Mouse (Mus musculus) small intestine, adult 2 months (tissue): ENCODE data around the gene Adk. TPM values are rescaled to one million over a fixed set of nuclear protein-coding genes. Genes with fewer than 3 reads are reported as not detected.

ENCODE experiments used
- H3K27ac ChIP-seq: fragments of 200-500 bp; 2 replicates; pipeline ENCODE4 v1.5.1; 2012; ENCODE audit warnings: low read depth, low read length, control low read depth, inconsistent platforms; ENCODE audit not compliant: insufficient read depth
- H3K27me3 ChIP-seq: fragments of 200-500 bp; 2 replicates; pipeline ENCODE4 v1.6.1; 2012; ENCODE audit warnings: mild to moderate bottlenecking, moderate library complexity, low read length, inconsistent platforms; ENCODE audit not compliant: control insufficient read depth, insufficient read depth
- H3K36me3 ChIP-seq: fragments of 200-500 bp; 2 replicates; pipeline ENCODE4 v1.6.1; 2012; ENCODE audit warnings: mild to moderate bottlenecking, low read length, control low read depth, inconsistent platforms; ENCODE audit not compliant: control insufficient read depth, insufficient read depth
- H3K4me1 ChIP-seq: fragments of 200-500 bp; 2 replicates; pipeline ENCODE4 v1.6.1; 2012; ENCODE audit warnings: low read length, inconsistent platforms, mixed read lengths; ENCODE audit not compliant: control insufficient read depth, insufficient read depth, insufficient read length
- H3K4me3 ChIP-seq: fragments of 200-500 bp; 2 replicates; pipeline ENCODE4 v1.5.1; 2012; ENCODE audit warnings: low read depth, mild to moderate bottlenecking, control low read depth, inconsistent platforms, low read length, moderate library complexity
- CTCF ChIP-seq: fragments of 200-500 bp; IDR thresholded peaks from 2 replicates; pipeline ENCODE4 v1.5.1; 2012; ENCODE audit warnings: low read depth, mild to moderate bottlenecking, control low read depth, inconsistent platforms, low read length, moderate library complexity, mixed read lengths; ENCODE audit not compliant: insufficient replicate concordance, insufficient read length; ENCODE audit errors: extremely low read depth
- POLR2A ChIP-seq: fragments of 200-500 bp; IDR thresholded peaks from 2 replicates; pipeline ENCODE4 v1.6.1; 2012; ENCODE audit warnings: low read depth, mild to moderate bottlenecking, control low read depth, inconsistent platforms, low read length, moderate library complexity
- WGBS: fragments of 180-500 bp; shearing (Covaris S2); methylation state at CpG from one replicate; pipeline ENCODE4 v1.1.7; 2018; 5-methylcytosine and 5-hydroxymethylcytosine counted together
- polyA plus RNA-seq: library from polyadenylated mRNA; depleted of rRNA; stranded (reverse); fragments of >200 nt; gene quantifications from 2 replicates; pipeline ENCODE4 v1.2.3, GENCODE M21; 2012

Gene Adk
- polyA plus RNA-seq, 1 experiment: 37.6 TPM

DNA sequence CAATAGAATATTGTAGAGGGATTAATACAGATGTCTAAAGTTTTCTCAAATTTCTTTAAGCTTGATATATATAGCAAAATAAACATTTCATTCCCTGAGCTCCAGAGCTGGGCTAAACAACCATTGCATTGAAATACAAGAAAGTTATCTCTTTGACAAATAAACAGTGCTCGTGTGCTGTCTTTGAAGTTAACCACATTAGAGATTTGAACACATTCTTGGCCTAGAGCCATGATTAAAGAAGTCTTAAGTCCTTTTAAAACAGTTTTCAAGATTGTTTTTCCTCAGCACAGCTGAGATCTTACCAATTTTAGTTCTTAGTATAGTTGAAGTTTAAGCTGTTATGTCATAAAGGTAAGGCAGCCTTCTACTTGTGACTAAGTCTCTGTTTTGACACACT, 11.9 kb downstream of the Adk start:
- Histone ChIP-seq H3K27me3 (no peaks in the 10 kb centered on the region), H3K4me3 (no peak overlapping the region), H3K27ac (no peak overlapping the region), H3K4me1 (peaks cover 4% of the 10 kb centered on the region; the same call in 1 of the 2 replicates), H3K36me3 (no peaks in the 10 kb centered on the region)
- TF ChIP-seq CTCF (no peak), POLR2A (no peak)
- 18% methylated on average over 1 of the region's 1 CpGs for WGBS

DNA sequence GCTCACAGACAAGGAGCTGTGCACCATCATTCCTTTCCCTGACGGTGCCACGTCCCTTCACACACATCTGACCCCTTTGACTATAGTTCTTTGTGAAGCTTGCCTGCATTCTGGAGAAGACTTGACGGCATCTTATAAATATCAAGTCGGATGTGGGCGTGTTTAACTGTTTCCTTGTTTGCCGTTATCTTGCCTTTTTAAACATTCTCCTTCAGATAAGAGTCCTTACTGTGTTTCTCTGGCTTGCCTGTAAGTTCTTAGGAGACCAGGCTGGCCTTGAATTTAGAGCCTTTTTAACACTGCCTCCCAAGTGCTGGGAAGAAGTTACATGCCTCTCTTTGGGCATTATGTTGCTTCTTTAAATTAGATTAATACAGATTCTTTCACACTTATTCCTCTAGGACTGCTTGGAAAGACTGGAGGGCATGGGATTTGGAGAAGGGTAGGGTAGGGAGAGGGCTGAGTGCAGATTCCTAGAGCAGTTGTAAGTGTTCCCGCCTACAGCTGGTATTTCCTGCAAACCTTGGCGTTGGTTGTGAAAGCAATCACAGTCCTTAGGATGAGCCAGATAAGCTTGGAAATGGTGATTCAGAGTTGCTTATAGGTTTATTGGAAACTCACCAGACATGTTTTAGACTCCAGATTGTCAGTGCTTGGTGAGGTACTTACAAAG, 13.3 kb downstream of the Adk start:
- H3K27me3 ChIP-seq: no peaks in the 10 kb centered on the region
- H3K4me1 ChIP-seq: peaks cover 4% of the 10 kb centered on the region; the same call in 1 of the 2 replicates
- no peak for TF ChIP-seq CTCF
- no peak for TF ChIP-seq POLR2A
- 21% methylated on average over 8 of the region's 8 CpGs for WGBS
- H3K36me3 ChIP-seq: no peaks in the 10 kb centered on the region
- H3K27ac ChIP-seq: no peak overlapping the region
- H3K4me3 ChIP-seq: no peak overlapping the region

DNA sequence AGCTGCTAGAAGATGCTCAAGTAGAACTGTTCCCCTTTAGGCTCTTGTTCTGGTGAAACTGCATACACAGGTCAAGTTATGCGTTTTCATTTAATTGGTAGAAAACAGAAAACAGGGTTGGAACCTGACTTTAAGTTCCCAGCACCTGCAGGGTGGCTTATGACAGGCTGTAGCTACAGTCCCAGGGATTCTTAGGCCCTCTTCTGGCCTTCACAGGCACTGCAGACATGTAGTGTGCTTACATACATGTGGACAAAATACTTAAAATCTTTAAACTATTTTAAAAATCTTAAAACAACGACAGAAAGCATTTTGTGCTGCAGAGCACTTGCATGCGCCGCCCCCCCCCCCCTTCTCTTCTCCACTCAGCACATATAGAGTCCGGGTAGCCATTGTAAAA, 17.2 kb downstream of the Adk start:
- H3K36me3 ChIP-seq: no peaks in the 10 kb centered on the region
- H3K27me3 ChIP-seq: no peaks in the 10 kb centered on the region
- no peak overlapping the region for H3K4me3 ChIP-seq
- no peak overlapping the region for H3K27ac ChIP-seq
- TF ChIP-seq POLR2A: no peak
- no peak for TF ChIP-seq CTCF
- H3K4me1 ChIP-seq: peaks cover 4% of the 10 kb centered on the region; the same call in 1 of the 2 replicates
- WGBS: 93% methylated on average over 5 of the region's 5 CpGs

DNA sequence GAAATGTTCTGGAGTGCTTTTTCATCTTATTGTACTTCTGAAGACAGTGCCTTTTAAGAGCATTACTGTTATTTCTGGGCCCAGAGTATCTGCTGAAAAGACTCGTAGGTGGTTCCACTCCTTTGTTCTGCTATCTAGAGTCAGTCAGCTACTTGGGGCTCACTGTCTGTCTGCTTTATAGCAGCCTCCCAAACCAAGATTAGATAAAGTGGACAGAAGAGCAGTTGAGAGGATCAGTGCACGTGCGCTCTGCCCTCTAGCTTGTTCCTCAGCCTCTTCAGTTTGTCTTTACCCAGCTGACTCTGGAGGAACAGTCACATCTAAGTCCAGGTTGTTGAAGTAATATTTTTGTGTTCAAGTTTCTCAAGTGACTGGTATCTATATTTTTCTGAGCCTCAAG, 21.6 kb downstream of the Adk start:
- Histone ChIP-seq H3K27me3 (no peaks in the 10 kb centered on the region), H3K36me3 (no peaks in the 10 kb centered on the region), H3K4me3 (no peak overlapping the region), H3K4me1 (peaks cover 3% of the 10 kb centered on the region; the same call in 1 of the 2 replicates), H3K27ac (no peak overlapping the region)
- 31% methylated on average over 3 of the region's 3 CpGs for WGBS
- no peak for TF ChIP-seq CTCF
- TF ChIP-seq POLR2A: no peak

DNA sequence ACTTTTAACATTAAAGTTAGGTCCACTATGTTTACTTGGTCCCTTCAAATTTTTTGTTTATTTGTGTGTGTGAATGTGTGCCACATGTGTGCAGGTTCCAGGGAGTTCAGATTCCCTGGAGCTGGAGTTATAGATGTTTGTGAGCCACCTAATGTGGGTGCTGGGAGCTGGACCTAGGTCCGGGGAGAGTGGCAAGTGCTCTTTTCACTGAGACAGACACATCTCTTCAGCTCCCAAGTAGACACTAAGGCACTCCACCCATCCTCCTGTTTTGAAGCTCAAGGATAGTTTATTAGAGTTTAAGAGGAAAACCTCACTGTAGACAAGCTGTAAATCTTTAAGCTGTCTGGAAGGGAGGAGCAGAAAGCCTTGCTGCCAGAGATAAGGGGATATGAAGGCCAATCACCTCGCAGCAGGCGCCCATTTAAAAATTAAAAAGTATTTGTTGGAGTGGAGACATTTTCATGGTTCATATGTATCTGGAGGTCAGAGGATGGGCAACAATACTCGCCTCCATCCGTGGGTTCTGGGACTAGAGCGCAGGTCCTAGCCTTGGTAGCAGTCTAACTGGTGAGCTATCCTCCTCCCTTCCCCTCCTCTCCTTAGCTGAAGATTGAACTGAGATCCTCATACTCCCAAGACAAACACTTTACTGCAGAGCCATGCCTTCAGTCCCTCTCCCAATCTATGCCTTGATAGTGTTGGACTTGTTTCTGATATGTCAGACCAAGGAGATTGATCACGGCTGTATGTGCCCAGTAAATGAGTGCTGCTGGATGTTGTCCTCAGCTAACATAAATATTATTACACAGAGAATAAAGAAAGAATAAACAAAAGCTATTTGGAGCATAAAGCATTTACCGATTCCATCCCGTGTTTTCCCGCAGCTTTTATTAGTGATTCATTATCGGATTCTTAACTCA, 22.3 kb downstream of the Adk start:
- Histone ChIP-seq H3K4me1 (peaks cover 3% of the 10 kb centered on the region; the same call in 1 of the 2 replicates), H3K4me3 (no peak overlapping the region), H3K27ac (no peak overlapping the region), H3K27me3 (no peaks in the 10 kb centered on the region), H3K36me3 (no peaks in the 10 kb centered on the region)
- WGBS: 20% methylated on average over 11 of the region's 11 CpGs
- TF ChIP-seq CTCF (no peak), POLR2A (no peak)

DNA sequence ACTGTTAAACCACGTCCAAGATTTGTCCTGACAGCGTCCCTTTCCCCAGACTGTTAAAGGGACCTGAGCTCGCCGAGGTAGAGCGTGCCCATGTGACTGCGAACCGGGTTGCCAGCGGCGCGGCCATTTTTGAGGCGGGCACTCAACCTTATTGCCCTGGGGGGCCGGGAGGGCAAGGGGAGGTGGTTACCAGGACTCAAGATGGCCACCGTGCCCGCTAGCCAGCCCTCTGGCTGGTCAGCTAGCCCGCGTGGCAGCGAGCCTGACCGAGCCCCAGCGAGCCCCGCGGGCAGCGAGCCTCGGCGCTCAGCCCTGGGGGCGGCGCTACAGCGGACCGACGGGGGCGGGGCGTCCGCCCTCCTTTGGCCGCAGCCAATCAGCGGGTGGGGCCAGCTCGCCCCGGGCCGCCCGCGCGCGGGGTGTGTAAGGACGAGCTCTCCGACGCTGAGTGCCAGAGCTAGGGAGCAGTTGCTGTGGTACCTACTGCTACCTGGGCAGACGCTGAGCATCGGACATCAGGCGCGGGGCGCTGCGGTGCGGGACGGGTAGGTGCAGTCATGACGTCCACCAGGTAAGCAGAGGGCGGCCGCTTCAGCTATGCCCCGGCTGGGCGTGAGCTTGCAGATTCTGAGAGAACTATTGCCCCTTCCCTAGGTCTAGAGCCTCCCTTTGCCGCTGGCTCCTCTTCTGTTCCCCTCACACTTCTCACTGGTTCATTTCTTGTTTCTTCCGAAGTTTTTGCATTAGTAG, 23.6 kb downstream of the Adk start:
- peaks cover 3% of the 10 kb centered on the region; the same call in 1 of the 2 replicates for H3K4me1 ChIP-seq
- peak overlapping the region; percentile 3; the same call in 1 of the 2 replicates for H3K27ac ChIP-seq
- WGBS: under 1% methylated on average over 59 of the region's 59 CpGs
- TF ChIP-seq POLR2A (peak; percentile 70), CTCF (peak; percentile 15; the same call in 1 of the 2 replicates)
- H3K4me3 ChIP-seq: peak overlapping the region; percentile 63
- H3K27me3 ChIP-seq: no peaks in the 10 kb centered on the region
- H3K36me3 ChIP-seq: no peaks in the 10 kb centered on the region
